Mouse (Mus musculus) adrenal gland, postnatal 25 days (tissue): ENCODE measurements around the gene Gm12888. TPM values are rescaled to one million over a fixed set of nuclear protein-coding genes. Genes with fewer than 3 reads are reported as not detected.
"Not testable (repeated sequence)": the region's sequence is repeated elsewhere in the genome, so short reads cannot be mapped to it uniquely, and the experiment has no call there.

Experiments
- DNase-seq: peaks from one replicate; pipeline ENCODE4 v3.0.0; 2021; ENCODE audit warnings: mixed read lengths
- long read RNA-seq: library from polyadenylated mRNA; stranded (forward); transcript quantifications from one replicate; pipeline ENCODE4 v2.0.0, GENCODE M21; 2021
- total RNA-seq: library from RNA; stranded (reverse); gene quantifications from 2 replicates; pipeline ENCODE4 v1.2.3, GENCODE M21; 2021

The Gm12888 gene
- not detected in 2 replicates for total RNA-seq
- long read RNA-seq = 0 reads

- not testable (repeated sequence) for DNase-seq
These were observed at the start of gene Gm12888 for GRCm38 (mm10) chr4:121324817-121325216. Gene Gm12888 (minus strand): TSS chr4:121324917.

Other genes with a start within 250 kb of the Gm12888 start
- gene Zmpste24, start 226.7 kb downstream of the Gm12888 start, total RNA-seq = 46.9 and 52.1 TPM in 2 replicates
- gene Tmco2, start 215.7 kb downstream of the Gm12888 start, total RNA-seq = not detected in 2 replicates
- gene Rlf, start 109.8 kb downstream of the Gm12888 start, total RNA-seq = 15.3 and 17.8 TPM in 2 replicates
- gene Gm12886, start 98.2 kb upstream of the Gm12888 start, total RNA-seq = not detected in 2 replicates